Mouse (Mus musculus) lung, postnatal 10 days (tissue): ENCODE results near the gene Btnl10.

Experiments used
- DNase-seq: peaks from one replicate; pipeline ENCODE4 v3.0.0; 2021

Btnl10 gene

DNA sequence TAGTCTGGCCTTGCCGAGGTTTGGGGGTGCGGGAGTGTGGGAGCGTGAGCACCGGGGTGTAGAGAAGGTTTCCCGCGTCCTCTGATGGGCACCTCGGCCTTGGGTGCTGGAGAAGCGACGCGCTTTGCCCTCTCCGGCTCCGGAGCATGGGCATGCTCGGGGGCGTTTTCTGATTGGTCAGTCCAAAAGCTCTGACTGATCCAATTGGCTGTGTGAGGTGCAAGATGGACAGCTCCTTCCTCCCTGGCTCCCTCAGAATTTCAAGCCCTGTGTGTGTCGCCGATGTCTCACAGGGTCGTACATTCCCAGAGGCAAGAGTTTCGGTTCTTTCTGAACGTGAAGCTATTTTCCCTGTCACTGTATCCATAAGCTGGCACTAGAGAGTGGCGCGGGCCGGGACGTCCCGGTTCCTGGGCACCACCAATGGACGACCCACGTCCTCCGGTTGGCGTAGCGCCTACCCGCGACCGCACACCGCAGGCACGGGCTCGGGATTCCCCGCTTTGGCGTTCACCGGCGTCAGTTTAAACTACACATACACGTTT lies 42.3 kb downstream of the Btnl10 start:
- peak; percentile 88 for DNase-seq

GRCm38 (mm10) chr11:58961364-58962177 lies 43.9 kb downstream of the Btnl10 start:
- DNase-seq = no peak

GRCm38 (mm10) chr11:58963543-58963942 lies 45.8 kb downstream of the Btnl10 start:
- peak; percentile 70 for DNase-seq

DNA sequence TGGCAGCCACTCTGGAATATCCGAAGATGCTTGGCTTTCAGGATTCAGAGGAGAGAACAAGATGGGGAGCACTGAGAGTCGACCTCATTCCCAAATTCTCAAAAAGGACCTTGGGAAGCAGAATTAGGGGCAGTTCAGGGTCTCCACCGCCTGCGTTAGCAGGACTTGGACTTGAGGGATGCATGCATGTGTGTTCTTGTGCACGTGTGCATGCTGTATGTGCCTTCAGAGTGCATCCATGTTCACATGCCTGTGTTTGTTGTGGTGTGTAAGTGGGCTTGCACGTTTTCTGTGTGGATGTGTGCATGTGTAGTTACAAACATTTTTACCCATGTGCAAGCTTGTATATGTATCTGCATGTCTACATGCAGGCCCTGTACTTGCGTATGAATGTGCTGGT lies 46.5 kb downstream of the Btnl10 start:
- DNase-seq = no peak

GRCm38 (mm10) chr11:58965001-58965760 lies 47.5 kb downstream of the Btnl10 start:
- no peak for DNase-seq

- peak; percentile 57 for DNase-seq
These were observed 49.6 kb downstream of the Btnl10 start for GRCm38 (mm10) chr11:58967346-58967745.

DNA sequence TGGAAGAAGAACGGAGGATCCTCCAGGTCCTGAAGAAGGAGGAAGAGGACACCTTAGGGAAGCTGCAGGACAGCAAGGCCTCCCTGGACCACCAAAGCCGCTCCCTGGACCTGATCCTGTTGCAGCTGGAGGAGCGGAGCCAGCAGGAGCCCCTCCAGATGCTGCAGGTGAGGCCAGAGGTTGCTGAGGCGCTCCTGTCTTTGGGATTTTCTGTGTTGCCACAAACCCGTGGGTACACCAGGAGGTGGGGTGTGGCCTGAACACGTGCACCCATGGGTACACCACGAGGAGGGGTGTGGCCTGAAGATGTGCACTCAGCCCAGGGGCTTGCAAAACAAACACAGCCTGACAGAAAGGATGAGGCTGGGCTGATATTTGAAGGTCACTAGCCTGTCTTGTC lies 50.8 kb downstream of the Btnl10 start:
- DNase-seq = no peak

GRCm38 (mm10) chr11:58969027-58969426 lies 51.3 kb downstream of the Btnl10 start:
- DNase-seq = no peak

GRCm38 (mm10) chr11:58969659-58970058 lies 52.0 kb downstream of the Btnl10 start:
- peak; percentile 70 for DNase-seq

- no peak for DNase-seq
These were observed 53.3 kb downstream of the Btnl10 start for GRCm38 (mm10) chr11:58970831-58971530.

- DNase-seq = no peak
These were observed 54.1 kb downstream of the Btnl10 start for GRCm38 (mm10) chr11:58971796-58972195.

DNA sequence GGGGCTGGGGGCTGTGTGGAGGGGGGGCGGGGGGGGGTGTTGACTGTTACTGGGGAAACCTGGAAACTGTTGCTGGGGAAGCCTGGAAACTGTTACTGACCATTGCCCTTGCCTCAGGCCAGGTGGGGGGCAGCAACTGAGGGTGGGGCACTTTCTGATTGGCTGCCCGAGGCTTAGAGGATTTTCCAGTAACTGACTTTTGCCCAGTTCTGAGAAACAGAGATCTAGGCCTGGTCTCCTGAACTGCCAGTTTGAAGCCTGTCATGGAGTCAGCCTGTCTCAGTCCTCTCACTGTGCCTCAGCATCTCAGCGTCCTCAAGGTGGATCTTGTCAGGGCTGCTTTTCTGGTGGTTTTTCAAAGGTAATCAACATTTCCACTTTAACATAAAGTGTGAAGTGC lies 56.7 kb downstream of the Btnl10 start:
- no peak for DNase-seq
